Mouse (Mus musculus) frontal cortex, postnatal 14 days (tissue): ENCODE measurements at regions not wholly inside any gene's neighbourhood (a gene's known extent, or its start where the extent isn't known, plus 50 kb on each side); places are given as distances from the start of the nearest gene placed in this dataset.

Experiments
- DNase-seq, 2 experiments: peaks; one replicate each; pipeline ENCODE4 v3.0.0; 2022; ENCODE audit warnings: low spot score in 2 of 2

DNA sequence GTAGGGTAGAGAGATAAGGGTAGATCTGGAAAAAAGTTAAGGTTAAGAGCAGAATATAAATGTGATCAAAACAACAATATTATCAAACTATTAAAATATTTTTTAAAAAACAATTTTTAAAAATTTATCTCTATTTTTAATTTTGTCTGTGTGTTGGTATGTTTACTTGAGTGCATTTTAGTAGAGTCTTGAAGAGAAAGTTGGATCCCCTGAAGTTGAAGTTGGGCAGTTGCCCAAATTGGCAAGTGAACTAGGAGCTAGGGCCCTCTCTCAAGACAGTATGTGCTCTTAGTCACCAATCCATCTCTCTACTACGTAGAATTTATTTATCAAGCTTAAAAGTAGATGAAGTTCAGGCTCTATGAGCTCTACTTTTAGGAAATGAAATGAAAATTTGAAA, 59.9 kb downstream of the Adamts1 start:
- no peak for DNase-seq

DNA sequence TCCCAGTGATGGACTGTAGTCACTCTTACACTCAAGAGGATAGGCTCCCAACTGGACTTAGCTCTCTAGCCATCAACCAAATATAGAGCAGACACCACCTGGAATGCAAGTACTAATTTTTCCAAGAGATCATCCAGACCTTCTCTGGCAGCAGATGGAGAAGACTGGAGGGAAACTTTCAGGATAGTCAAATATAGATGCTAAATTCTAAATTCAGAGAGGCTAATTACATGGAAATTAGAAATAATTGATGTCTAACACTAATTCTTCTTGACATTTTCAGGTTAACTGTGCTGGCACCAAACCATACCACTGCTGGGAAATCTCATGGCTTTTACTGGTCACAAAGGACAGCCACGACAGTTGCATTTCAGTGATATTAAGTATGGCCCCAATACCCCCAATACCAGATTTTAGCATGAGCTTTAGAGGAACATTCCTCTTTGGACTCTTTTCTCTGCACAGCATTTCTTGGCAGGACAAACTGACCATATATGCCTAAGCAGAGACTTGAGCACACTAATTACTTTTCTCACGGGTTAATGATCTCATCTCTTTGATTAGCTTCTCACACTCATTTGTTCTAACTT, 64.2 kb downstream of the Adamts1 start:
- DNase-seq: no peak

DNA sequence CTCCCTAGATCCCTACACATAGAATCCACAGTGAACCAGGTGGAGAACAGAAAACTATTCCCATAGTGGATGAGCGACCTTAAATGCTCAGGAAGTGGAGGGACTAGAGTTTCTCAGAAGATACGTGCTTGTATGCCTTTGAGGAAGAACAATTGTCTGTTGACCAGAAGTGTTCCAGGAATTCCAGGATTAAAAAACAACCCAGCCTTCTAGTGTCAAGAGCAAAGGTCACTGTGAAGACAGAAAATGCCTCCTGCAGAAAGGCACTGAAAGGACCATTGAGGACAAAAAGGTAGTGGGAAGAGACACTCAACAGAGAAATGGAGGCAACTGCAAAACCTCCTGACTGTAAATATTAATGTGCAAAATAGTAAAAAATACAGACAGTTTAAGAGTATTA, 74.9 kb downstream of the Adamts1 start:
- no peak for DNase-seq

DNA sequence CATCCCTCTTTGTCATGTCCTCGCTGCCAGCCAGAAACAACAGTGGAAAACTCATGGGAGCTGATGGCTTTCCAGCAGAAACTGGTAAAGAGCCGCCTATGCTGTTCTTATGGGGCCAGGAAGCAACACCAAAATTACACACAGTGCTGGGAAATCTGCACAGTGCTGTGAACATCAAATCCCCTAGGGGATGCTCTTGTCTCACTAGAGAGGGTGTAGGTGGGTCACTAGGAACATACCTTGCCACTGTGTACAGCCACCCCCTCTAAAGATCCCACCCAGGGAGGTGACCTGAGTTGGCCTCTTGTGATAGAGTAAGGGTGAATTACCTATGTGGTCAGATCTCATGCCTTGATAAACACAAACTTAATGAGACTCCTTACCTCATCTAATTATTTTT, 80.9 kb downstream of the Adamts1 start:
- no peak for DNase-seq

DNA sequence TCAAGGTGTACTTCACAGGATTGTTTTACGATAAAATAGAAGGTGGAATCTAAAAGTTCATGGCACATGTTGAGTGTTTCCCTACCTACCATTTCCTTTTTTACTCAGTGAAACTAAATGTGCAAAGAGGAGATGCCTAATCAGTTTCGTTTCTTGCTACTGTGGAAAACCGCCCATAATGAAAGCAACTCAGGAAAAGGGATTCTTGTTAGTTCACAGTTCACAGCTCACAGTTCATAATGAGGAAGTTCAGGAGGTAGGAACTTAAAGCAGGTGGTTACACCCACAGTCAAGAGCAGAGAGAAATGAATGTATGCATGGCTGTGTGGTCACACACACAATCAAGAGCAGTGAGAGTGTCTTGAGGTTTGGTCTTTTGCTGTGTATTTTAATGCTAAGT, 90.6 kb downstream of the Adamts1 start:
- DNase-seq: no peak

DNA sequence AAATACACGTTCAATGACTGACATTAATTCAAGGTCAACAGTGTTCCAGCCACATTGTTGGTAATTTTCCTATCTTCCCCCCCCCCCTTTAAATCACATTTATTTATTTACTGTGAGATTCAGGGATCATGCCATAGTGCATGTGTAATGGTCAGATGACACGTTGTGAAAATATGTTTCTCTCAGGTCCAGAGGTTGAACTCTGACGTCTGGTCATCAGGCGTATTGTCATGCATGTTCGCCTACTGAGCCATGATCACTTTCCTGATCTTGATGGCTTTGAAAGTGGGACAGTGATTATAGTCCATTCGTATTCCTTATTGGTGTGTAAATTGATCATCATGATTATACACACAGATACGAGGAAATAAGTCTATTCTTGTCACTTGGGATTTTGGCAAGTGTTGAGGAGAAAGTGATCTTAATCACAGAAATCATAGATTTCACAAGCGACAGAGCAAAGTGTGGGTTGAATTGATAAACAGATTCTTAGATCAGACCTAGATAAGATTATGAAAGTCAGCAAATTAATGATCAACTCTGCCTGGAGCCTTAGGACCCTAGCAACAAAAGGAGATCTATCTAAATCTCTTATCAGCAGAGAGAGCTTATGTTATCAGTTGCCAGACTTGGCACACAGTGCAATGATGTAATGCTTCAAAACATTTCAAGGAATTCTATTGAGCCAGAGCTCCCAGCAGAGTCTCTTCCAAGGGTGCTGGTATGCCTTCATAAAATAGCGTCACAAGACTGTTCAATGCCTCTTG, 98.5 kb downstream of the Adamts1 start:
- DNase-seq: no peak

DNA sequence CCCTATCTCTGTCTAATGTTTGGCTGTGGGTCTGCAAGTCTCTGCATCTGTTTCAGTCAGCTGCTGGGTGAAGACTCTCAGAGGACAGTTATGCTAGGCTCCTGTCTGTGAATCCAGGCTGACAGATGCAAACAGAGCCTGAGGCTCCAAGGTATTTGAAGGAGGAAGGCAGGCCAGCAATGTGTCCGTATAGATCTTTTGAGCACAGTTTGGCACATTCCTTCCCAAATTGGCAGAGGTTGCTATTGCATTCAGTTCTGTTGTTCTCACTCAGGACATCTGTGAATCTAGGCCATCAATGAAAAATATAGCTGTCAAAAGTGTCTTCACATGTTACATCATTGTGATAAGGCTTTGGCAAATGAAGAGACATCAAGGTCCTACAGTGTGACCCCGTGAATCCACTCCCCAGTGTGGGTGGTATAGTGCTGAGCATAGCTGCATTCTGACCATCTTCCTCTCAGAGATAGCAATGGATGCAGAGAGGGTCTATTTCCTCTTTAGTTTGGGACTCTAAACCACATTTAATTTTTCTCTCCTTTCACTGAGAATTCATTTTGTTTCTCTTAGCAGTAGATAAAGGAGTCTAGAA, 99.9 kb downstream of the Adamts1 start:
- no peak for DNase-seq

DNA sequence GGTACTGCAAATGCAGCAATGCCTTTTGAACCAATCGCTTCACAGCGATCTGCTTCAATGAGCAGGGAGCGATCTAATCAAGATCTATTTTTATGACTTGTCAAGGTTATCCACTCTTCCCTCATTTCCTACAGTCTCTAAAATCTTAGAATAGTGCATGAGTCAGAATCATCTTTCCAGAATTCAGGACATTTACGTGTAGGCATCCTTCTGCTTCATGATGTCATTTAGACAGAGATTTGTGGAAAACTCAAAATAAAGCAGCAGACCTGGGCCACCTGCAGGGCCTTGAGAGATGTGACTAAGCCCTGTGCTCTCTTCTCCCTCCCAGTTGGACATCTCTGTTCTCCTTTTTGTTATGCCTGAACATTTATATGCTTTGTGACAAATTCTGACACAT, 103.6 kb downstream of the Adamts1 start:
- no peak for DNase-seq

DNA sequence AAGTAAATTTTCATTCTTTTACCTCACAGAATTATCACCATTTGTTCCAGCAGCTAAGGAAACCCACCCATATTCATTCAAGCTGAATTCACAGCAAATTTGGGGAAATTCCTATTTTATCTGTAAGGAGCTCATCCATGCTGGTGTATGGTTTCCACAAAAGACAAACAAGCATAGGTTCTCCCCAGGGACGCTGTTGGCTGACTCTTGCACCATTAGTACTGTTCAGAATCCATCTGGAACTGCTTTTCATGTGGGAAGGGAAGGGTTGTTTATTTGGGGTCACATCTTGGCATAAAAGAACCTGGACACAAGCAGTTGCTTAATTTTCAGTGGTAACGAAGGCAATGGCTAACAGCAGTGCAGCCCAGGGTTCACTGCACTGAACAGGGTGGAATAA, 120.2 kb downstream of the Adamts1 start:
- DNase-seq: no peak

DNA sequence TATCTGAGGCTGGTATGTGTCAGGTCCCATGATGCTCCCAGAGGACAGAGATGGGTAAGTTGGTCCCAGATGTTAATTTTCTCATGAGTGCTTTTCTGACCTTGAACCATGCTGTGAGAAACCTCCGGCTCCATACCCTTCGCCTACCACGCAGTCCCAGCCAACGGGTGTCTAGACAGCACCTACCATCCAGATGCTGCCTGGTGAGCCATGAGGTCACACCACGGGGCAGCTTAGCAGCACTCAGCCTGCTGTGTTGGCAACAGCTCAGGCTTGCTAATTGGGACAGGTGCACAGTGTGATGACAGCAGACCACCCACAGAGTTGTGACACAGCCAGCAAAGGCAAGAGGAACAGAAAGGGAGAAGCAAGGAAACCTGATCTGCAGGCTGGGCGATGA, 122.6 kb downstream of the Adamts1 start:
- no peak for DNase-seq

DNA sequence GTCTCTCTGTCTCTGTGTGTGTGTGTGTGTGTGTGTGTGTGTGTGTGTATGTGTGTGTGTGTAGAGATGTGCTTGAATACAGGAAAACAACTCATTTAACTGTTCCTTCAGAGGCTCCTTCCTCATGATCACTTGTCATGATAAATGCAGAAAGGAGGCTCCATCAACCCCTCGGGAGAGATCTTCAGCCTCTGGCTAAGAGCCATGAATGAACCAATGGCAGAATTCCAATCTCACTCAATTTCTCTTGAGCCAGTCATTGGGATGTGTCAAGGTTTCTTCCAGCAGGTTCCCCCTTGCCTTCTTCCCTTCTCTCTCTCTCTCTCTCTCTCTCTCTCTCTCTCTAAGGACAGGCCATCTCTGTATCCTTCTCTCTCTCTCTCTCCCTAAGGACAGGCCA, 124.1 kb downstream of the Adamts1 start:
- DNase-seq: no peak

DNA sequence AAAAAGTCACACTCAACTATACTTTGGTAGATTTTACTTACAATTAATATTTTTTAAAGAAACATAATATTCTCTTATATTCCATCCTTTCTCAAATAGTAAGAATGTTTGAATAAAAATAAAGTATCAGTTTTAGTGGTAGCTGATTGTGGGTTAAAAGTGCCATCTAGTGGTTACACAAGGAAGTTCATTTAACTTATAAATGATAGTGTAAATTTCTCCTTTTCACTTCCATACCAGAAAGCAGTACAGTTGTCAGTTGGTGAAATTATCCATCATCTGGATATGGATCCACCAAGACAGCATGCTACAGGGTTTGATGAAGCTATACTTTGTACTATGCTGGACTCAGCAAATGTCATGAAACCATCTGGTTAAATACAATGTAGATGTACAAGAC, 124.7 kb downstream of the Adamts1 start:
- DNase-seq: no peak

DNA sequence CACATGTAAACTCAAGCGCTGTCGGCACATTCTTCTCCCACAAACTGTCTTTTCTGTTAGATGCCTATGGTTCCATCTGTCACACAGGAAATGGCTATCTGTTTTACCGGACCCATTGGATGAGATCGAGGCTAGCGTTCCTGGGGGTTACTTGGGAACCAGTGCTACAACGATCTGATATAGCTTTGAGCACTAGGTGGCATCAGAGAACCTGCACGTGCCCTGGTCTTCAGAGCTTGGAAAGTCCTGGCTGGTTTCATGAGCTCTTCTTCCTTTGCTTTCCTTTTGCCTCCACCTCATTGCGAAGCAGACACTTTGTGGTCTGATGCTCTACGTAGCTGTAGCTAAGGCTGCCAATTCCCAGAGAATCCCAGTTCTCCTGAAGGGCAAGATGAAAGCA, 123.8 kb upstream of the Cyyr1 start:
- peak; percentile 17 to 21 for DNase-seq

DNA sequence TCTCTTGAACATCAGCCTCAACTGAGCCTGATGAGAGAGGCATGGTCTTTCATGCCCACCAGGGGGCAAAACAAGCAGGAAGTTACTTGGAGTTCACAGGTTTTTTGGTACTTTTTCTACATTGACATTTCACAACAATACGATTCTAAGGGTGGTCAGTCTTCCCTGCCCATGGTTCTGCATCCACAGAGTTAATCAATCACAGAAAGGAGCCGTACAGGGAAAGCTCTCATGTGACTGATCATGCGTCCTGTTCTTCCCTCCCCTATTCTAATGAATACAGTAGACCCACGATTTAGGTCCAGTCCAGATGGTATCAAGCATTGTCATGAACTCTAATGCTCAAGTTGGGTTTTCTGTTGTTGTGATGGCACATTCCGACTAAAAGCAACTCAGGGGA, 115.6 kb upstream of the Cyyr1 start:
- no peak for DNase-seq

DNA sequence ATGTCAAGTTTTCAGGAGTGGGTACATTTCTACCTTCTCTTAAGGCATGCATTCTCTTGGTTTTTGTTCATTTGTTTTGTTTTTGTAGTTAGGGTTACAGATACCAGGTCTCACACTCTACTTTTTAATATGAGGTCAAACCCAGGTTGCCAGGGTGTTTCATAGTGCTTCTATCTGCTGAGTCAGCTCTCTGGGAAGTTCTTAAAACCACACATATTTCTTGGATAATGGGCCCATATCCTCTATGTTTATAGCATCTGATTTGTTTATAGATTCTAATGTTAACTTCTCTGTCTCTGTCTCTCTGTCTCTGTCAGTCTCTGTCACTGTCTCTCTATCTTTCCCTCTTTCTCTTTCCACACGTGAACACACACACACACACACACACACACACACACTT, 114.6 kb upstream of the Cyyr1 start:
- DNase-seq: no peak

DNA sequence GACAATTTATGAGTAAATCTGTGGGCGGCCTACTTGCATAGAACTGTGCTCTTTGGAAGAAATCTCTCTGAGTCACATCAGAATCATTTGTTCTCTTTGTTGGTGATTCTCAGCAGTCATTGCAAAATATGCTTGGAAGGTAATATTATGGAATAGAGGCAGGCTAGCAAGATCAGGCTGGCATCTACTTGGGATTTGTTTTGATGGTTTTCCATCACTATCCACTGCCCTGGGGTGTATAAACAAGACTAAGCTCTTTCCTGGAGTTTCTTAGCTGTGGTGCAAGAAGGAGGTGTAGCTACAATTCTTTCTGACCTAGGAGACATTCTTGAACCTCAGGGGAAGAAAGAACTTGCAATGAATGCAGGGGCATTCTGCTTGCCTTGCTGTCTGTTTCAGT, 96.3 kb upstream of the Cyyr1 start:
- no peak for DNase-seq

DNA sequence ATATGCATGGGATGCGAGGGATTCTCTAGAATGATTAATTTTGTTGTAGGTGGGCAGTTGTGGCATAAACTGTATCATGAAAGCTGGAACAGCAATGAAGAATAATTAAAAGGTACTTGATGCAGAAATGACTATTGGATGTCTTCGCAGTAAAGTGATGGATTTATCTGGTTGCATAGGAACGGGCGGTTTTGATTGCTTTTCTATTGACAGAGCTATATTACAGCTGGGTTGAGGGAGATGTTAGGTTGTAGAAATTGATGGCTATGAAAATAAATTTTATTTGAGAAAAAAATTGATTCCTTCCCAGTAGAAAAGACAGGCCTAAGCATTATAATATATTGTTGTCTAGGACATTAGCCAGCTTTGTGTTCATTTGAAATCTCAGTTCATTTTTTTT, 87.8 kb upstream of the Cyyr1 start:
- no peak for DNase-seq

DNA sequence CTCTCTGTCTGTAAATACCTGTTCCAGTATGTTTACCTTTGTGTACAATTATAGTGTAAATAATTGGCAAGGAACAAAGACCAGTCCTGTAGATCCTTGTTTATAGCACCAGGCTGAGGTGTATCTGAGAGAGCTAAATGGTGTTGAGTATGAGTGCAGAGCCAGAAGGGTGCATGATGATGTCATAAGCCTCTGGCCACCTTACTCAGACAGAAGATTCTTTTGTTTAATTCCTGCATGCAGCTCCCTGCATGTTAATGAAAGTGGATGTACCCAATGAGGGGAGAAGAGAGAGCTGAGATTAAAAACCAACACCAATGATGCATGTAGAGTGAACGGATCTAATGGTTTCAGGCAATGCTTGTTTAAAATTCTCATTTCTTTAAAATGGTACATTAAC, 83.9 kb upstream of the Cyyr1 start:
- DNase-seq: no peak

DNA sequence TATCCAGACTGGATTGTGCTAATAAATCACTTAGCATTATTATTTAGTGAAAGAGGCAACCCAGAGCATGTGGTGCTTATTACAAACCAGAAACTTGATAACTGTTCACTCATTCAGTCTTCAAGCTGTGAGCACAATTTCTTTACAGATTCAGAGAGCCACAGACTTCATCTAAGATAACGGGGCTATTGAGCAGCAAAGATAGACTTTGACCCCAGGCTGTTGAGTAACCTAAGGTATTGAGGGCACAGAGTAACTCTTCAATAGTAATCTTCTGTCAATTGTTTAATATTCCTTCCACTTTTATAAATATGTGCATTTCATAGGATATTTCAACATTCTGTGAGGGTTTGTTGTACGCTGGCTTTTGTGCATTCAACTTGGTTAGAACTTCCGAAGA, 76.5 kb upstream of the Cyyr1 start:
- DNase-seq: no peak

DNA sequence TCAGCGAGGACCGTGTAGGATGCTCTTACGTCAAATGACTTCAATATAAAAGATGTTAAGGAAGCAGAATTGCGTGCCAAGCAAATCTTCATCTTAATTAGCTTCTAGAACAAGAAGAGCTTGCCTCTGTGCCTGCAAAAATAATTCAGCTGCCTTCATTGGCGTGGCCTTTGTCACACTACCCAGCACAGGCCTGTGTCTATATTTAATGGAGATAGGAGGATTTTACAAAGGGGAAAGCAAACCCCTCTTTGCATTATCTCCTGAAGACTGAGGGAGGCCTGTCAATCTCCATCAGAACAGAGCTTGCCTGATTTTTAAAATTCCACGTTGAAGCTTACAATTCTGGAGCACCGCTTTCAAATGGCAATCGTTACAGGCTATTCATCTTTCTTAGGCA, 71.3 kb upstream of the Cyyr1 start:
- DNase-seq: no peak

DNA sequence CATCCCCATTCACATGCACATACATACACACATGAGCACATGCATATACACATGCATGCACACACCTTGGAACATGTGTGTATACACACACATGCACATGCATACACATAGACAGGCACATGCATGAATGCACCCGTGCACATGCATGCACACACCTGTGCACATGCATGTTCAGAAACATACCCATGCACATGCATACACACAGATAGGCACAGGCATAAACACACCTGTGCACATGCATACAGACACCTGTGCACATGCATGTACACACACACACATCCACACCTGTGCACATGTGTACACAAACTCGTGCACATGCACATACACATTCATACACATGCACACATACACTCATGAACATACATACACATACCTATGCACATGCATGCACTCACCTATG, 50.9 kb upstream of the Cyyr1 start:
- DNase-seq: no peak
